Mouse (Mus musculus) intestine, embryonic 16.5 days (tissue): ENCODE measurements around the gene Rbfox3. TPM values are rescaled to one million over a fixed set of nuclear protein-coding genes. Genes with fewer than 3 reads are reported as not detected.

ENCODE experiments used
- ATAC-seq: fragments of 200-750 bp; cut with Nextera tagmentation; 2 replicates; pipeline ENCODE4 v1.8.0; 2017; ENCODE audit warnings: moderate TSS enrichment, moderate library complexity
- H3K27ac ChIP-seq: fragments of 300-500 bp; sonication (generic); 2 replicates; pipeline ENCODE4 v1.5.1; 2014; ENCODE audit warnings: mild to moderate bottlenecking, low read length
- H3K27me3 ChIP-seq: fragments of 300-500 bp; sonication (generic); replicated peaks from 2 replicates; pipeline ENCODE4 v1.6.1; 2014; ENCODE audit warnings: low read length, control low read depth, mixed read lengths; ENCODE audit not compliant: control insufficient read depth, insufficient read depth
- H3K36me3 ChIP-seq: fragments of 300-500 bp; sonication (generic); 2 replicates; pipeline ENCODE4 v1.6.1; 2014; ENCODE audit warnings: low read length, control low read depth; ENCODE audit not compliant: control insufficient read depth, insufficient read depth
- H3K4me1 ChIP-seq: fragments of 300-500 bp; sonication (generic); 2 replicates; pipeline ENCODE4 v1.6.1; 2014; ENCODE audit warnings: low read length, control low read depth, mixed read lengths; ENCODE audit not compliant: control insufficient read depth, insufficient read depth
- H3K4me2 ChIP-seq: fragments of 300-500 bp; sonication (generic); 2 replicates; pipeline ENCODE4 v1.6.1; 2014; ENCODE audit warnings: low read depth, low read length, control low read depth
- H3K4me3 ChIP-seq: fragments of 300-500 bp; sonication (generic); 2 replicates; pipeline ENCODE4 v1.5.1; 2014; ENCODE audit warnings: mild to moderate bottlenecking, low read length
- H3K9ac ChIP-seq: fragments of 300-500 bp; sonication (generic); 2 replicates; pipeline ENCODE4 v1.6.1; 2014; ENCODE audit warnings: low read depth, low read length
- H3K9me3 ChIP-seq: fragments of 300-500 bp; sonication (generic); 2 replicates; pipeline ENCODE4 v1.6.1; 2016; ENCODE audit warnings: low read length, control low read depth; ENCODE audit not compliant: control insufficient read depth
- WGBS: fragments of 180-500 bp; shearing (Covaris S2); extraction: QIAGEN DNeasy Blood & Tissue Kit; methylation state at CpG from one replicate; pipeline ENCODE4 v1.1.7; 2014; 5-methylcytosine and 5-hydroxymethylcytosine counted together
- polyA plus RNA-seq: library from polyadenylated mRNA; unstranded; fragments of >200 nt; fragmentation: Nextera tagmentation; extraction: Ambion mirVana; gene quantifications from 2 replicates; pipeline ENCODE4 v1.2.1, GENCODE M21; 2015

Gene Rbfox3
- polyA plus RNA-seq, 1 experiment from 2014 or later: 0.98 TPM

DNA sequence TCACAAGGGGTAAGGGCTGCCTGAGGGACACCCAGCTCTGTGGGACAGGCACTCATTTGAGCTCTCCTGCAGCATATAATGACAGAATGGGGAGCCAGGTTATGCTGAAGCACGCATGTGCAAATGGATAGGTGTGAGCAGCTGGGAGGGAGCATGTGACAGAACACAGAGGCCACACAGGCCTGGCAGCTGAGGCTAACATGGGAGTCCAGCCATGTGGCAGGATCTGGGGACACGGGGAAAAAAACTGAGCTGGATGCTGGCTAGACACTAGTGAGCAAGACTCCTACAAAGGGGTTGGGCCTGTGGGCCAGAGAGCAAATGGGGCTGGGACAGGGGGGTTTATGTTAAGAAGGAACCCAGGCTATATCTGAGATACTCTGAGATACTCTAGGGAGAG lies 141.9 kb downstream of the Rbfox3 start:
- WGBS: 55% methylated on average over 2 of the region's 2 CpGs
- Histone ChIP-seq H3K27me3 (no peaks in the 10 kb centered on the region), H3K9me3 (no peaks in the 10 kb centered on the region), H3K36me3 (no peaks in the 10 kb centered on the region), H3K4me2 (no peak overlapping the region), H3K27ac (no peak overlapping the region), H3K4me1 (0 out of 2 replicates have a peak, but pooled peaks cover 5% of the 10 kb centered on the region), H3K4me3 (no peak overlapping the region), H3K9ac (no peak overlapping the region)
- no peak for ATAC-seq

GRCm38 (mm10) chr11:118768441-118768840 lies 143.0 kb downstream of the Rbfox3 start:
- Histone ChIP-seq H3K4me1 (0 out of 2 replicates have a peak, but pooled peaks cover 5% of the 10 kb centered on the region), H3K27ac (no peak overlapping the region), H3K27me3 (no peaks in the 10 kb centered on the region), H3K4me3 (no peak overlapping the region), H3K9me3 (no peaks in the 10 kb centered on the region), H3K4me2 (no peak overlapping the region), H3K36me3 (no peaks in the 10 kb centered on the region), H3K9ac (no peak overlapping the region)
- ATAC-seq: no peak
- 57% methylated on average over 3 of the region's 3 CpGs for WGBS

- WGBS: 60% methylated on average over 4 of the region's 4 CpGs
- Histone ChIP-seq H3K27me3 (no peaks in the 10 kb centered on the region), H3K9me3 (no peaks in the 10 kb centered on the region), H3K36me3 (no peaks in the 10 kb centered on the region), H3K4me3 (no peak overlapping the region), H3K4me2 (no peak overlapping the region), H3K9ac (no peak overlapping the region), H3K27ac (no peak overlapping the region), H3K4me1 (0 out of 2 replicates have a peak, but pooled peaks cover 5% of the 10 kb centered on the region)
- ATAC-seq: no peak
Measured at GRCm38 (mm10) chr11:118767411-118767810, 144.0 kb downstream of the Rbfox3 start.

- H3K36me3 ChIP-seq: no peaks in the 10 kb centered on the region
- no peaks in the 10 kb centered on the region for H3K4me1 ChIP-seq
- H3K27me3 ChIP-seq: no peaks in the 10 kb centered on the region
- 68% methylated on average over 12 of the region's 12 CpGs for WGBS
- H3K9ac ChIP-seq: no peak overlapping the region
- no peak overlapping the region for H3K27ac ChIP-seq
- H3K4me2 ChIP-seq: no peak overlapping the region
- H3K4me3 ChIP-seq: no peak overlapping the region
- no peak for ATAC-seq
- no peaks in the 10 kb centered on the region for H3K9me3 ChIP-seq
Measured at GRCm38 (mm10) chr11:118760296-118760988, 151.0 kb downstream of the Rbfox3 start.

GRCm38 (mm10) chr11:118759228-118759627 lies 152.2 kb downstream of the Rbfox3 start:
- no peaks in the 10 kb centered on the region for H3K9me3 ChIP-seq
- H3K4me1 ChIP-seq: no peaks in the 10 kb centered on the region
- H3K9ac ChIP-seq: no peak overlapping the region
- ATAC-seq: no peak
- no peak overlapping the region for H3K4me2 ChIP-seq
- no peaks in the 10 kb centered on the region for H3K27me3 ChIP-seq
- H3K36me3 ChIP-seq: no peaks in the 10 kb centered on the region
- 86% methylated on average over 8 of the region's 8 CpGs for WGBS
- H3K27ac ChIP-seq: no peak overlapping the region
- no peak overlapping the region for H3K4me3 ChIP-seq

GRCm38 (mm10) chr11:118758277-118758990 lies 153.0 kb downstream of the Rbfox3 start:
- Histone ChIP-seq H3K9me3 (no peaks in the 10 kb centered on the region), H3K27me3 (no peaks in the 10 kb centered on the region), H3K4me2 (no peak overlapping the region), H3K9ac (no peak overlapping the region), H3K4me1 (no peaks in the 10 kb centered on the region), H3K4me3 (no peak overlapping the region), H3K36me3 (no peaks in the 10 kb centered on the region), H3K27ac (no peak overlapping the region)
- ATAC-seq: no peak
- 87% methylated on average over 10 of the region's 10 CpGs for WGBS

DNA sequence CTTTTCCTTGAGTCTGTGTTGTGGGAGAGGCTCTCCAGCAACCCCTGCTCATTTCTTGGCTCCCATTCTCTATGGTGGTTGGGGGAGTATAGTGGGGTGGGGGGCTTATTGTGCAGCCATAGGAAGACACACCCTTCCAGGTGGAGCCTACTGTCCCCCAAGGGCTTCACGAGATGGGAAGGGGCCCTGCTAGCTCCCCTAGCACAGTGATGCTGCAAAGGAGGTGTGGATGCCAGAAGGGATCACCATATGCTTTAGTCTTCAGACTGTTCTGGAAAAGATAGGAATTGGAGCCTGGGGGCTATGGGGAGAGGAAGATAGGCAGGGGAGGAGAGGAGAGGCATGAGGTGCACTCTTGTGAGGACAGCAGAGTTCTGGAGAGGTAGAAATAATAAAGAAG lies 153.9 kb downstream of the Rbfox3 start:
- no peak overlapping the region for H3K4me3 ChIP-seq
- H3K9me3 ChIP-seq: no peaks in the 10 kb centered on the region
- no peaks in the 10 kb centered on the region for H3K36me3 ChIP-seq
- 75% methylated on average over 1 of the region's 1 CpGs for WGBS
- no peak overlapping the region for H3K9ac ChIP-seq
- no peak overlapping the region for H3K27ac ChIP-seq
- H3K4me2 ChIP-seq: no peak overlapping the region
- no peak for ATAC-seq
- H3K27me3 ChIP-seq: no peaks in the 10 kb centered on the region
- H3K4me1 ChIP-seq: no peaks in the 10 kb centered on the region

DNA sequence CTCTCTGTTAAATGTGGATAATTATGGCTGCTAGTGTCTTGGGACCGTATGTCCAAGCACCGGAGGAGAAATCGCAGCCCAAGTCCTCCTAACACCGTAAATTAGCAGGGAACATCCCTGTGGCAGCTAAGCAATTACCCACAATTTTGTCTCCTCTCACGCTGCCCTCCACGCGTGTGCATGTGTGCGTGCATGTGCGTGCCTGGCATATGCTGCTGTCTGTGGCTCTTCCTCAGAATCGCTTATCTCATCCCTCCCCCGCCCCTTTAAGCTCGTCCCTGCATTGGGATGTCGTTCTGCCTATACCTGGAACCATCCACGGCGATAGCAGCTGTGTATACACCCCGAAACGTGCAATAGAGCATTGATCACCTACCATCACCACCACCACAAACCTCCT lies 156.4 kb downstream of the Rbfox3 start:
- ATAC-seq: no peak
- Histone ChIP-seq H3K9me3 (no peaks in the 10 kb centered on the region), H3K4me2 (no peak overlapping the region), H3K4me1 (no peaks in the 10 kb centered on the region), H3K4me3 (no peak overlapping the region), H3K36me3 (no peaks in the 10 kb centered on the region), H3K27me3 (no peaks in the 10 kb centered on the region), H3K9ac (no peak overlapping the region), H3K27ac (no peak overlapping the region)
- WGBS: 75% methylated on average over 17 of the region's 17 CpGs

- H3K36me3 ChIP-seq: no peaks in the 10 kb centered on the region
- no peak overlapping the region for H3K27ac ChIP-seq
- H3K4me2 ChIP-seq: no peak overlapping the region
- H3K9ac ChIP-seq: no peak overlapping the region
- WGBS: 40% methylated on average over 4 of the region's 4 CpGs
- H3K9me3 ChIP-seq: no peaks in the 10 kb centered on the region
- no peaks in the 10 kb centered on the region for H3K4me1 ChIP-seq
- H3K4me3 ChIP-seq: no peak overlapping the region
- no peaks in the 10 kb centered on the region for H3K27me3 ChIP-seq
- no peak for ATAC-seq
Measured at GRCm38 (mm10) chr11:118754535-118754934, 156.9 kb downstream of the Rbfox3 start.
